Mouse (Mus musculus): ENCODE results near the gene Olfr641. TPM values are rescaled to one million over a fixed set of nuclear protein-coding genes. Genes with fewer than 3 reads are reported as not detected.

The Olfr641 gene
- polyA plus RNA-seq, 1 experiment from 2014 or later = 0.23 TPM

GRCm38 (mm10) chr7:104071769-104072168, 36.5 kb downstream of the Olfr641 start, which contains the start of gene Olfr644:
Gene Olfr644, minus strand, starts transcription at chr7:104071869.
- Histone ChIP-seq H3K36me3 (no peaks in the 10 kb centered on the region), H3K9me3 (replicated peaks) (no peaks in the 10 kb centered on the region), H3K4me2 (replicated peaks) (no peak within 1 kb of the TSS), H3K9ac (no peak within 1 kb of the TSS), H3K4me3 (replicated peaks) (no peak within 1 kb of the TSS), H3K4me1 (no peaks in the 10 kb centered on the region), H3K27ac (replicated peaks) (no peak within 1 kb of the TSS), H3K27me3 (no peaks in the 10 kb centered on the region)
- no peak for ATAC-seq (ENCODE audit: insufficient number of reproducible peaks, low FRiP score, low TSS enrichment, low read depth)
- WGBS = 62% methylated on average over 2 of the region's 2 CpGs

- no peak within 1 kb of the TSS for H3K27ac ChIP-seq (replicated peaks)
- 46% methylated on average over 1 of the region's 1 CpGs for WGBS
Observed at GRCm38 (mm10) chr7:104085365-104085764, 50.1 kb downstream of the Olfr641 start, which contains the start of gene Olfr645. Gene Olfr645, minus strand, starts transcription at chr7:104085465.

More at GRCm38 (mm10) chr7:104085365-104085764, 50.1 kb downstream of the Olfr641 start, which contains the start of gene Olfr645:
- Histone ChIP-seq H3K36me3 (no peaks in the 10 kb centered on the region), H3K9me3 (replicated peaks) (no peaks in the 10 kb centered on the region), H3K4me2 (replicated peaks) (no peak within 1 kb of the TSS), H3K4me1 (no peaks in the 10 kb centered on the region), H3K27me3 (no peaks in the 10 kb centered on the region), H3K9ac (no peak within 1 kb of the TSS), H3K4me3 (replicated peaks) (no peak within 1 kb of the TSS)
- ATAC-seq (ENCODE audit: insufficient number of reproducible peaks, low FRiP score, low TSS enrichment, low read depth) = no peak

Other genes starting within 250 kb of the Olfr641 start
- gene Olfr67, start 243.6 kb upstream of the Olfr641 start, polyA plus RNA-seq (2015; fragmentation: Nextera tagmentation; extraction: Ambion mirVana) = not detected in 2 replicates
- gene Hbb-bt, start 221.4 kb upstream of the Olfr641 start, polyA plus RNA-seq (2015; fragmentation: Nextera tagmentation; extraction: Ambion mirVana) = 2,578 and 3,288 TPM in 2 replicates
- gene Hbb-bs, start 207.3 kb upstream of the Olfr641 start, polyA plus RNA-seq (2015; fragmentation: Nextera tagmentation; extraction: Ambion mirVana) = 7,493 and 10,028 TPM in 2 replicates
- gene Hbb-bh2, start 194.9 kb upstream of the Olfr641 start, polyA plus RNA-seq (2015; fragmentation: Nextera tagmentation; extraction: Ambion mirVana) = not detected in 2 replicates
- gene Hbb-bh1, start 192.3 kb upstream of the Olfr641 start, polyA plus RNA-seq (2015; fragmentation: Nextera tagmentation; extraction: Ambion mirVana) = 3.0 and 4.7 TPM in 2 replicates
- gene Hbb-y, start 182.2 kb upstream of the Olfr641 start, polyA plus RNA-seq (2015; fragmentation: Nextera tagmentation; extraction: Ambion mirVana) = 296 and 441 TPM in 2 replicates
- gene Olfr66, start 149.2 kb upstream of the Olfr641 start, polyA plus RNA-seq (2015; fragmentation: Nextera tagmentation; extraction: Ambion mirVana) = not detected in 2 replicates
- gene Olfr64, start 141.0 kb upstream of the Olfr641 start, polyA plus RNA-seq (2015; fragmentation: Nextera tagmentation; extraction: Ambion mirVana) = 0.04 and 0.11 TPM in 2 replicates
- 0.34 and 0.51 TPM in 2 replicates for gene Olfr65, start 132.0 kb upstream of the Olfr641 start, polyA plus RNA-seq (2015; fragmentation: Nextera tagmentation; extraction: Ambion mirVana)
- gene Olfr631, start 106.6 kb upstream of the Olfr641 start, polyA plus RNA-seq (2015; fragmentation: Nextera tagmentation; extraction: Ambion mirVana) = not detected in 2 replicates
- gene Olfr632, start 101.1 kb upstream of the Olfr641 start, polyA plus RNA-seq (2015; fragmentation: Nextera tagmentation; extraction: Ambion mirVana) = not detected in 2 replicates
- gene Olfr633, start 91.0 kb upstream of the Olfr641 start, polyA plus RNA-seq (2015; fragmentation: Nextera tagmentation; extraction: Ambion mirVana) = not detected in 2 replicates
- gene Olfr635, start 64.3 kb upstream of the Olfr641 start, polyA plus RNA-seq (2015; fragmentation: Nextera tagmentation; extraction: Ambion mirVana) = 0.07 TPM in 2 replicates
- not detected in 2 replicates for gene Olfr638, start 36.7 kb upstream of the Olfr641 start, polyA plus RNA-seq (2015; fragmentation: Nextera tagmentation; extraction: Ambion mirVana)
- gene Olfr639, start 18.1 kb upstream of the Olfr641 start, polyA plus RNA-seq (2015; fragmentation: Nextera tagmentation; extraction: Ambion mirVana) = 0.05 TPM in 2 replicates
- 0.45 and 0.84 TPM in 2 replicates for gene Olfr640, start 9.9 kb upstream of the Olfr641 start, polyA plus RNA-seq (2015; fragmentation: Nextera tagmentation; extraction: Ambion mirVana)
- gene Olfr642, start 17.2 kb downstream of the Olfr641 start, polyA plus RNA-seq (2015; fragmentation: Nextera tagmentation; extraction: Ambion mirVana) = 0.08 TPM in 1 of 2 replicates, not detected in the other
- 0.03 and 0.12 TPM in 2 replicates for gene 4930516K23Rik, start 26.0 kb downstream of the Olfr641 start, polyA plus RNA-seq (2015; fragmentation: Nextera tagmentation; extraction: Ambion mirVana)
- 0.13 and 0.32 TPM in 2 replicates for gene Olfr644, start 36.4 kb downstream of the Olfr641 start, polyA plus RNA-seq (2015; fragmentation: Nextera tagmentation; extraction: Ambion mirVana)
- 0.04 and 0.24 TPM in 2 replicates for gene Olfr645, start 50.0 kb downstream of the Olfr641 start, polyA plus RNA-seq (2015; fragmentation: Nextera tagmentation; extraction: Ambion mirVana)
- gene Olfr646, start 69.4 kb downstream of the Olfr641 start, polyA plus RNA-seq (2015; fragmentation: Nextera tagmentation; extraction: Ambion mirVana) = 0.22 TPM in 1 of 2 replicates, not detected in the other
- gene Ubqln5, start 94.4 kb downstream of the Olfr641 start, polyA plus RNA-seq (2015; fragmentation: Nextera tagmentation; extraction: Ambion mirVana) = not detected in 2 replicates
- gene Olfr643, start 102.0 kb downstream of the Olfr641 start, polyA plus RNA-seq (2015; fragmentation: Nextera tagmentation; extraction: Ambion mirVana) = not detected in 2 replicates
- 0.22 and 0.37 TPM in 2 replicates for gene Ubqln3, start 107.8 kb downstream of the Olfr641 start, polyA plus RNA-seq (2015; fragmentation: Nextera tagmentation; extraction: Ambion mirVana)
- 0.12 and 0.49 TPM in 2 replicates for gene Ubqlnl, start 115.1 kb downstream of the Olfr641 start, polyA plus RNA-seq (2015; fragmentation: Nextera tagmentation; extraction: Ambion mirVana)
- gene Olfm5, start 129.4 kb downstream of the Olfr641 start, polyA plus RNA-seq (2015; fragmentation: Nextera tagmentation; extraction: Ambion mirVana) = 20.1 and 24.2 TPM in 2 replicates
- gene Olfr648, start 147.9 kb downstream of the Olfr641 start, polyA plus RNA-seq (2015; fragmentation: Nextera tagmentation; extraction: Ambion mirVana) = 0.25 and 0.27 TPM in 2 replicates
- gene Olfr649, start 160.5 kb downstream of the Olfr641 start, polyA plus RNA-seq (2015; fragmentation: Nextera tagmentation; extraction: Ambion mirVana) = not detected in 2 replicates
- 0.54 and 0.59 TPM in 2 replicates for gene Trim6, start 183.3 kb downstream of the Olfr641 start, polyA plus RNA-seq (2015; fragmentation: Nextera tagmentation; extraction: Ambion mirVana)
- gene Trim34a, start 209.0 kb downstream of the Olfr641 start, polyA plus RNA-seq (2015; fragmentation: Nextera tagmentation; extraction: Ambion mirVana) = 1.8 and 2.0 TPM in 2 replicates

All from embryonic facial prominence, embryonic 15.5 days (tissue).